Mouse (Mus musculus) gastrocnemius, postnatal 10 days (tissue): ENCODE results near the gene Siva1. TPM values are rescaled to one million over a fixed set of nuclear protein-coding genes. Genes with fewer than 3 reads are reported as not detected.

Source experiments
- DNase-seq: peaks from one replicate; pipeline ENCODE4 v3.0.0; 2021; ENCODE audit warnings: mixed read lengths
- microRNA-seq, 2 experiments: library from miRNA; unstranded; fragments of <30 nt; microRNA quantifications; one replicate each; pipeline ENCODE4 v1.2.0; 2021
- total RNA-seq, 2 experiments: library from RNA; stranded (reverse); gene quantifications; 2 replicates each; pipeline ENCODE4 v1.2.3; 2021

Siva1 gene
- total RNA-seq, 2 experiments from 2014 or later, result 27.2 to 28.1 TPM

GRCm38 (mm10) chr12:112678555-112679026 is 34.1 kb downstream of the Siva1 start, which contains the start of gene Zbtb42:
Gene Zbtb42, plus strand, starts transcription at chr12:112678828.
- peak; percentile 71 for DNase-seq

GRCm38 (mm10) chr12:112679027-112679996 is 34.8 kb downstream of the Siva1 start:
- peak; percentile 30 for DNase-seq

GRCm38 (mm10) chr12:112683351-112683750 is 38.9 kb downstream of the Siva1 start:
- DNase-seq, result no peak

- DNase-seq, result no peak
Observed at GRCm38 (mm10) chr12:112688458-112688857, 44.0 kb downstream of the Siva1 start.

GRCm38 (mm10) chr12:112693185-112694126 is 49.0 kb downstream of the Siva1 start:
- peak; percentile 97 for DNase-seq

GRCm38 (mm10) chr12:112694127-112694475 is 49.6 kb downstream of the Siva1 start:
- DNase-seq, result no peak

- DNase-seq, result no peak
Observed at GRCm38 (mm10) chr12:112696806-112697425, 52.4 kb downstream of the Siva1 start.

Small RNA genes lying within 50 kb of the gene (microRNA-seq; reads per million reads assigned to microRNA genes)
- 0.75 to 1.3 reads per million in 2 experiments for gene Mir6939

Other genes with a start within 250 kb of the Siva1 start
- 1 to 10 TPM; 2.1 to 2.4 TPM for gene A530016L24Rik, start 155.2 kb upstream of the Siva1 start, total RNA-seq
- gene Tmem179, start 127.9 kb upstream of the Siva1 start, total RNA-seq, result under 1 TPM; 0.20 to 0.52 TPM
- gene Inf2, start 55.9 kb upstream of the Siva1 start, total RNA-seq, result 10 to 100 TPM; 16.8 to 22.5 TPM
- 100 to 1,000 TPM; 340 to 358 TPM for gene Adssl1, start 24.6 kb upstream of the Siva1 start, total RNA-seq
- gene Akt1, start 30.2 kb downstream of the Siva1 start, total RNA-seq, result 100 to 1,000 TPM; 133 to 142 TPM
- gene Zbtb42, start 34.1 kb downstream of the Siva1 start, total RNA-seq, result 1 to 10 TPM; 1.8 to 2.1 TPM
- 10 to 100 TPM; 11.2 to 12.6 TPM for gene Cep170b, start 75.8 kb downstream of the Siva1 start, total RNA-seq
- 1 to 10 TPM; 7.3 to 9.1 TPM for gene Pld4, start 116.0 kb downstream of the Siva1 start, total RNA-seq
- 10 to 100 TPM; 12.2 to 18.6 TPM for gene Ahnak2, start 158.0 kb downstream of the Siva1 start, total RNA-seq
- gene Clba1, start 164.3 kb downstream of the Siva1 start, total RNA-seq, result 1 to 10 TPM in 1 of 2 experiments, under 1 TPM in 1; 0.75 to 1.7 TPM
- gene Cdca4, start 184.7 kb downstream of the Siva1 start, total RNA-seq, result 10 to 100 TPM in 1 of 2 experiments, 1 to 10 TPM in 1; 9.4 to 12.0 TPM
- under 1 TPM in 1 of 2 experiments, not detected in 1; 0.09 TPM for gene Gpr132, start 223.5 kb downstream of the Siva1 start, total RNA-seq